In the genomic region with DNA sequence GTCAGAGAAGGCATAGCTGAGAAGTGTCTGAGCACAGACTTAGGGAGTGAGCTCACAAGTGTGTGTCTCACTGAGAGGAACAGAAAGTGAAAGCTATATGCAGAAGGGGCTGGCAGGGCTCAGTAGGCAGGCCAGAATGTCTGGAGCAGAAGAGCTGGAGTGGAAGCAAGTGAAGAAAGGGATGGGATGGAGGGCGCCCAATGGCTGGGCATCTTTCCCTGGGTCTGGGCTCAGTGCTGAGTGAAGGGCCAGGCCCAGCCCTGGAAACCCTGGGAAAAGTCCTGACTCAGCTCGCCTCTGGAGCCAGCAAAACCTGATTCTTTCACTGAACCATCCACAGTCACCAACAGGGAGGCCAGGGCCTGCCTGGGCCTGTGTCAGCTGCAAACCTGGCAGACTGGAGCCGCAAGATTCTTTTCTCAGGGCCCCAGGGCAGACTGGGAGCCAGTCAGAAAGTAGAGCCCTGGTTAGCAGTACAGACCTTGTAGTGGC, we compare ENCODE assay signal across 9 mouse cellular contexts. TPM values are rescaled to one million over a fixed set of nuclear protein-coding genes. Genes with fewer than 3 reads are reported as not detected.
DNase-seq lines count a peak whose midpoint lies in the region; ATAC-seq lines count a peak whose summit lies in the region.
"Had no signal": no experiment of that assay in that cellular context is flagged by ENCODE, and none has a peak within 500 bp of the region (broad histone marks: within the 10 kb centered on the region; RNA-seq: fewer than 3 reads in every experiment).

No protein-coding gene starts in this region.

- no peak overlapping the region for H3K4me2 ChIP-seq in limb, embryonic 11.5 days (ENCODE audit: low read depth, severe bottlenecking)

- H3K36me3 ChIP-seq in limb, embryonic 11.5 days (ENCODE audit: control insufficient read depth, insufficient read depth, low read length) = no peaks in the 10 kb centered on the region

- peak; percentile 13 to 16 for DNase-seq in layer of hippocampus, postnatal 10 days (ENCODE audit: low spot score in 2 of 2)
- DNase-seq in layer of hippocampus, adult 11-12 months (ENCODE audit: low spot score) = no peak
- DNase-seq in gastrocnemius, postnatal 14 days = peak; percentile 64
- DNase-seq in limb, embryonic 11.5 days (ENCODE audit: low spot score) = peak; percentile 45
- peak; percentile 64 for DNase-seq in urinary bladder, adult 2 months (ENCODE audit: low spot score)
- DNase-seq in thymus, postnatal 36 days = no peak
- DNase-seq in embryo, embryonic 11 days = no peak
- no peak for DNase-seq in spleen, postnatal 14 days (ENCODE audit: low spot score in 2 of 2)

- 61% methylated on average over 3 of the region's 3 CpGs for WGBS in limb, embryonic 11.5 days

- no peaks in the 10 kb centered on the region for H3K9me3 ChIP-seq in limb, embryonic 11.5 days (ENCODE audit: control insufficient read depth, low read length)

- no peak overlapping the region for H3K9ac ChIP-seq in limb, embryonic 11.5 days (ENCODE audit: low read length)

- no peak overlapping the region for H3K27ac ChIP-seq in limb, embryonic 11.5 days (replicated peaks; ENCODE audit: low read depth, low read length)

- peaks cover 2% of the 10 kb centered on the region; the same call in 1 of the 2 replicates for H3K4me1 ChIP-seq in limb, embryonic 11.5 days (ENCODE audit: control insufficient read depth, insufficient read depth, low read length)

- H3K27me3 ChIP-seq in limb, embryonic 11.5 days (ENCODE audit: control insufficient read depth, insufficient read depth, low read length) = no peaks in the 10 kb centered on the region
- H3K27me3 ChIP-seq: Patski had no signal

- no peak; the same call in 1 of the 2 replicates for ATAC-seq in limb, embryonic 11.5 days (ENCODE audit: insufficient number of reproducible peaks, low FRiP score, low TSS enrichment, low read depth)
- ATAC-seq: Patski had no signal

- no peak overlapping the region for H3K4me3 ChIP-seq in limb, embryonic 11.5 days (ENCODE audit: low read depth, low read length)

- intact Hi-C loops in gastrocnemius, postnatal 14 days (cut with DNase I; ENCODE audit: low total_unique reads) = loop anchor here (2.0 kb wide), 1 partner anchor 85 kb away; no protein-coding TSS in a partner anchor

RNA-seq across cellular contexts. Expression of a gene that starts 9.5 kb away (rescaled TPM):
- 100 to 1,000 TPM; 122 to 132 TPM for total RNA-seq in layer of hippocampus, postnatal 10 days (2021)
- total RNA-seq in gastrocnemius, postnatal 14 days (2021) = 100 to 1,000 TPM; 107 to 123 TPM
- polyA plus RNA-seq in limb, embryonic 11.5 days (2014; fragmentation: Nextera tagmentation; extraction: Ambion mirVana) = 4.4 and 5.7 TPM in 2 replicates
- polyA plus RNA-seq in urinary bladder, adult 2 months (2012; rRNA removed) = 188 and 228 TPM in 2 replicates

RNA-seq across cellular contexts. Expression of a gene that starts 39.4 kb away (rescaled TPM):
- 1 to 10 TPM in 1 of 2 experiments, under 1 TPM in 1; 0.46 to 1.7 TPM for total RNA-seq in layer of hippocampus, postnatal 10 days (2021)
- total RNA-seq in gastrocnemius, postnatal 14 days (2021) = 1 to 10 TPM in 1 of 2 experiments, under 1 TPM in 1; 0.55 to 1.4 TPM
- polyA plus RNA-seq in limb, embryonic 11.5 days (2014; fragmentation: Nextera tagmentation; extraction: Ambion mirVana) = 11.5 and 15.4 TPM in 2 replicates
- polyA plus RNA-seq in urinary bladder, adult 2 months (2012; rRNA removed) = 81.3 and 96.0 TPM in 2 replicates

RNA-seq across cellular contexts. Expression of a gene that starts 53.0 kb away (rescaled TPM):
- under 1 TPM; 0.11 to 0.32 TPM for total RNA-seq in layer of hippocampus, postnatal 10 days (2021)
- under 1 TPM; 0.16 to 0.29 TPM for total RNA-seq in gastrocnemius, postnatal 14 days (2021)
- polyA plus RNA-seq in limb, embryonic 11.5 days (2014; fragmentation: Nextera tagmentation; extraction: Ambion mirVana) = 28.5 and 40.7 TPM in 2 replicates
- 4.4 and 5.5 TPM in 2 replicates for polyA plus RNA-seq in urinary bladder, adult 2 months (2012; rRNA removed)

Comparison
In these comparisons a context has a peak if more than half of its experiments do, and no peak if none do; other contexts are left out.
1. DNase-seq: peak in layer of hippocampus, postnatal 10 days (2 of 2), gastrocnemius, postnatal 14 days (single experiment), limb, embryonic 11.5 days (single experiment) and urinary bladder, adult 2 months (single experiment); none in layer of hippocampus, adult 11-12 months (single experiment), thymus, postnatal 36 days (0 of 2), embryo, embryonic 11 days (single experiment) and spleen, postnatal 14 days (0 of 2).